ENCODE assay signal across 8 mouse cellular contexts in genomic region chr3:65929304-65929783, GRCm38 (mm10). TPM values are rescaled to one million over a fixed set of nuclear protein-coding genes. Genes with fewer than 3 reads are reported as not detected.
DNase-seq lines count a peak whose midpoint lies in the region; ATAC-seq and TF ChIP-seq lines count a peak whose summit lies in the region.

No protein-coding gene starts in this region.

- TF ChIP-seq CTCF in E14TG2a.4 (conservative IDR thresholded peaks at IDR 0.05; ENCODE audit: low read length): peak; percentile 89
- peak; percentile 94 for TF ChIP-seq CTCF in layer of hippocampus, adult 2 months (conservative IDR thresholded peaks at IDR 0.05)
- TF ChIP-seq CTCF in olfactory bulb, adult 2 months (IDR thresholded peaks at IDR 0.05; ENCODE audit: insufficient read depth, low read depth, low read length): peak; percentile 59

- H3K36me3 ChIP-seq in E14TG2a.4 (ENCODE audit: insufficient read depth, low read length): no peaks in the 10 kb centered on the region
- H3K36me3 ChIP-seq in lung, embryonic 15.5 days: no peaks in the 10 kb centered on the region

- H3K4me1 ChIP-seq in E14TG2a.4 (replicated peaks; ENCODE audit: low read depth, low read length): peaks cover 38% of the 10 kb centered on the region
- peaks cover 16% of the 10 kb centered on the region for H3K4me1 ChIP-seq in lung, embryonic 15.5 days
- peaks cover 30% of the 10 kb centered on the region for H3K4me1 ChIP-seq in olfactory bulb, adult 2 months (ENCODE audit: control insufficient read depth, insufficient read depth, low read length)

- H3K27ac ChIP-seq in layer of hippocampus, adult 2 months: peak overlapping the region; percentile 37
- no peak overlapping the region for H3K27ac ChIP-seq in lung, embryonic 15.5 days
- no peak overlapping the region for H3K27ac ChIP-seq in olfactory bulb, adult 2 months (ENCODE audit: insufficient read depth, low read depth, low read length)

- WGBS in lung, embryonic 15.5 days: 3% methylated on average over 10 of the region's 10 CpGs
- 5% methylated on average over 10 of the region's 10 CpGs for WGBS in olfactory bulb, adult 2 months

- peak overlapping the region; percentile 47 for H3K4me2 ChIP-seq in lung, embryonic 15.5 days

- DNase-seq in c-Kit-positive CD71-positive TER-119-negative erythroid progenitor cells, embryonic 14.5 days (ENCODE audit: low read depth): peak; percentile 65
- DNase-seq in forelimb bud, embryonic 11.5 days (ENCODE audit: low read depth, low spot score): peak; percentile 88
- DNase-seq in heart, postnatal 4 days: peak; percentile 90
- peak; percentile 75 to 78 for DNase-seq in layer of hippocampus, adult 2 months (ENCODE audit: low spot score in 2 of 2)
- peak; percentile 33 to 48 for DNase-seq in thymus, postnatal 10 days (ENCODE audit: low spot score in 2 of 2)

- no peaks in the 10 kb centered on the region for H3K9me3 ChIP-seq in E14TG2a.4 (ENCODE audit: low read length)
- H3K9me3 ChIP-seq in lung, embryonic 15.5 days: no peaks in the 10 kb centered on the region

- 0 out of 2 replicates have a peak, but pooled peaks have one; percentile 5 for TF ChIP-seq POLR2A in olfactory bulb, adult 2 months (IDR thresholded peaks at IDR 0.05; ENCODE audit: insufficient read depth, low read depth, low read length)

- H3K9ac ChIP-seq in lung, embryonic 15.5 days: no peak overlapping the region; the same call in 1 of the 2 replicates

- H3K4me3 ChIP-seq in E14TG2a.4 (replicated peaks; ENCODE audit: low read length): peak overlapping the region; percentile 35; the same call in 1 of the 2 replicates
- H3K4me3 ChIP-seq in layer of hippocampus, adult 2 months: peak overlapping the region; percentile 41
- peak overlapping the region; percentile 14 for H3K4me3 ChIP-seq in lung, embryonic 15.5 days
- H3K4me3 ChIP-seq in olfactory bulb, adult 2 months (ENCODE audit: insufficient read depth, low read depth, low read length): 0 out of 2 replicates have a peak overlapping the region, but pooled peaks have one; percentile 14

- ATAC-seq in lung, embryonic 15.5 days (ENCODE audit: borderline replicate concordance, extremely low read depth, low FRiP score, low TSS enrichment): peak; percentile 60; the same call in 1 of the 2 replicates

- H3K27me3 ChIP-seq in E14TG2a.4 (ENCODE audit: insufficient read depth, low read length): peaks cover 8% of the 10 kb centered on the region; the same call in 1 of the 2 replicates
- no peaks in the 10 kb centered on the region for H3K27me3 ChIP-seq in lung, embryonic 15.5 days

RNA-seq across cellular contexts. Expression of gene Ccnl1, which starts 28.7 kb away (rescaled TPM):
- 10 to 100 TPM; 43.3 to 49.6 TPM for total RNA-seq in heart, postnatal 4 days (2021)
- total RNA-seq in layer of hippocampus, adult 2 months (2021): 10 to 100 TPM; 66.2 to 66.8 TPM
- polyA plus RNA-seq in lung, embryonic 15.5 days (2015; fragmentation: Nextera tagmentation; extraction: Ambion mirVana): 106 and 116 TPM in 2 replicates
- polyA plus RNA-seq in olfactory bulb, adult 2 months (2012; ENCODE audit: insufficient read depth, insufficient read length, low replicate concordance, missing spikeins): 295 TPM in 1 of 2 replicates, not detected in the other
